Mouse (Mus musculus) frontal cortex, postnatal 36 days (tissue): ENCODE measurements around the gene Ggt6.
"Not testable (repeated sequence)": the region's sequence is repeated elsewhere in the genome, so short reads cannot be mapped to it uniquely, and the experiment has no call there.

Source experiments
- DNase-seq, 2 experiments: peaks; one replicate each; pipeline ENCODE4 v3.0.0; 2022; ENCODE audit warnings: low spot score in 2 of 2

Gene Ggt6

DNA sequence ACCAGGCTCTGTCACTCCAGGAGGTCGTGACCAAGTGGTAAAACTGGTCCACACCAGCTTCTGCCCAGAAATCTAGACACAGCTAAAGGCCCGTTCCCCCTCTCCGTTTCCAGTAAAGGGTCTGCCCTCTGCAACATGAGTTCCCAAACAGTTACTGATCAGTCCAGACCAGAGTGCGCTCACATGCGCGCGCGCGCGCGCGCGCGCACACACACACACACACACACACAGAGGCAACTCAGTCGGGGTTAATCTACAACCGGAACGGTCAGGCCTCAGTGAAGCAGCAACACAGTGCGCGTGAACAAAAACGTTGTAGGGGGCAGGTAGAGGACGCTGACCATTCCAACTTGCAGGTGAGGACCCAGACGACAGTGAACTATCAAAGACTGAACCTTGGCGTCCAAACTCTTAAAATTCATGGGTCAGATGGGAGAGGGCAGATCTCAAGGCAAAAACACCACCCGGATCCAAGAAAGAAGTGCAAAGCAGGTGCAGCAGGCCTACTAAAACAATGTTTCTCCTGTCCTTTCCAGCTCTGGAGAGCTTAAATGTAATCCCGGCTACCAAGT lies 24.7 kb upstream of the Ggt6 start:
- DNase-seq = no peak

DNA sequence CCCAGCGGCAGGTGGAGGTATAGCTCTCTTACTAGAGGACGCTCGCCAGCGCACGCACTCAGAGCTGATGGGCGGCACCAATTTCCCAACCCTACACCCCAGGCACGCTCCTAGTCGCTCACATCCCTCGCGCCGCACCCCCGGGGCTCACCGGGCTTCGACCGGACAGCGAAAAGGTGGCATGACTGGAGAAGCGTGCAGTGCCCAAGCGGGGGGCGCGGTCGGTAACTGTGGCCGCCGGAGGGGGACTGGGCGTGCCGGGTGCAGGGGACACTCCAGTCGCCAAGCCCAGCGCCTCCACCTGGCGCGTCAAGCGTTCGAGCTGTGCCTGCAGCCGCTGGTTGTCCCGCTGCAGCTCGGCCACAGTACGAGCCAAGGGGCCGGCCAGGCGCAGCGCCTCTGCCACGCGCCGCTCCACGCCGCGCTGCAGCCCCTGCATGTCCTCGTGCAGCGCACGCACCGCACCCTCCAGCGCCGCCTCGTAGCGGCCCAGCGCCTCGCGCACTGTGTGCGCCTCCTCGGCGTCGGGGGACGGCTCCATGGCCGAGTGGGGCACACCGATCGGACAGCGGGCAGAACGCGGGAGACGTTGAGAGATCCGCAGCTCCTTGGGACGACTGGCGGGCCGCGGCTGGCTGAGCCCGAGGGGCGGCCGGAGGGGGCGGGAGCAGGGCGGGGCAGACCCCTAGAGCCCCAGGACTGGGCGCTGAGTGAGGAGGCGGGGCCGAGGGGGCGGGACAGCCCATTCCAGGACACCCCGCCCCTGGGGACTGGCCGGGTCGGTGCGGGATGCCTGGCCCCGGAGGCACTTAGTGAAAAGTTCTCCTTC lies 24.0 kb upstream of the Ggt6 start, which contains the start of gene Smtnl2:
Gene Smtnl2, minus strand, starts transcription at position 621 of the 829 bp plus-strand sequence.
- peak; percentile 15 to 20 for DNase-seq

DNA sequence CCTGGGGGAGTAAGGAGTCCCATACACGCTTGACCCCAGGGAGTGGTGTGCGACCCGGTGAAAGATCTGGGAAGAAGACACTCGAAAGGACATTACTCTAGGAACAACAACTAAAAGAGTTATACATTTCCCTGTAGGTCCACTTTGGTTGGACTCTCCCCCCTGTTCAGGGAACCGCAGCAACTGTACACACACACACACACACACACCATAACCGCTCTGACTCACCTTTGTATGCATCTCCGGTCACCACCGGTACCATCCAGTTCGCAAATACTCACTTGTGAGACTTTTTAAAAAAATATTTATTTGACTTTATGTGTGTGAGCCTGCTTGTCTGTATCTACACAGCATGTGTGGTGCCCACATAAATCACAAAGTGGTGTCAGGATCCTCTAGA lies 23.4 kb upstream of the Ggt6 start:
- no peak for DNase-seq

DNA sequence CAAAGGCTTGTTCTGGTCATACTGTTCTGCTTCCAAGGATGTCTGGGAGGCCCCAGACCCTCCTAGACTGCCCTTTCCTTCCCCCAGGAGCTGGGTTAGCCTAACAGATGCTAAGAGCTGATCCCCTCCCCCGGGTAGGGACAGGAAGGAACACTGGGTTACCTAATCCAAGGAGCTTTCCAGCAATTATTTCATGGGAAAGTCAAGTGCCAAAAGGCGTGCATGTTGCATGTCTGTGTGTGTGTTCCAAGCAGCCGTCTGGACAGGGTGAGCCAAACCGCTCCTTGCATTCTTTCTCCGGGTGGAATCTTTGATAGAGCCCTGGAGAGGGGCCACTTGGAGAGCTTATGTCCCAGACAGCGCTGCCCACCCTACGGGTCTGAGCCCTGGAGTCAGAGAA lies 22.3 kb upstream of the Ggt6 start:
- DNase-seq = no peak

DNA sequence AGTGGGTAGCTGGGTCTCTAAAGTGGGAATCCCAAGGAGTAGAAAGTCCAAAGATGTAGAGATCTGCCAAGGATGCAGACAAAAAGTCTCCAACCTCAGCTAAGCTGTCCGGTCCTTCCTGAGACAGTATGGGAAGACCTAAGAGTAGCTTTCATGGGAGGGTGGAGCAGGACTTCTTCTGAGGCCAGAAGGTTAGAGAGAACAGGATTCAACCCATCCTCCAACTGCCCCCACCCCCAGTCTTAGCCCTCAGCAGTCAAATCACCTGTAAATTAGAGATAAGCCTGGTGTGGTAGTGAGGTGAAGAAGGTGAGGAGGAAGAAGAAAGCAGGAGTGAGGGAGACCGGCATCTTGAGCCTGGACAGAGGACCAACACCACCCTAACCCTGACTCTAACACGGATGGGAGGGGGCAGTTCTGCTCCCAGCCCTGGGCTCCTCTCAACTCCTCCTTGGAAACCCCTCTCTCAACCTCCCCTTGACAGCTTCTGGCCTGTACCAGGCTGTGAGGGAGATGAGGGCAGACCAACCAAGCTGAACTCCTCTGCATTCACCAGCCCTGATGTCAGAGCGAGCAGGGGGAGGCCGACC lies 21.6 kb upstream of the Ggt6 start:
- no peak for DNase-seq

DNA sequence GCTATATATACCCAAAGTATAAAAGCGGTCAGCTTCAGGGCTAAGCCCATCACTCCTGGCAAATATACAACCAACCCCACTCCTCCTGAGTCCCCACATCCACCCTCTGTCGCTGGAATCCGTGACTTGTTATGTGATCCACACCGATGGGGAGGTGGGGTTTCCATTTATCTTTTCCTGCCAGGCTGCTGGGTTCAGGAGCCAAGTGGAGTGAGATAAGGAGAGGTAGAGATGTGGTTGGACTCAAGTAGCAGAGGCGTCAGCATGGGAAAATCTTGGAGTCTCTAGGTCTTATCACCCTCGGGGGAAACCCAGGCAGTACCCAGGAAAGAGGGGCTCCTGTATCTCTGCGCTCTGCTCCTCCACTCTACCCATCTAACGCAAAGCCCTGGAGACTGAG lies 20.2 kb upstream of the Ggt6 start:
- no peak for DNase-seq

DNA sequence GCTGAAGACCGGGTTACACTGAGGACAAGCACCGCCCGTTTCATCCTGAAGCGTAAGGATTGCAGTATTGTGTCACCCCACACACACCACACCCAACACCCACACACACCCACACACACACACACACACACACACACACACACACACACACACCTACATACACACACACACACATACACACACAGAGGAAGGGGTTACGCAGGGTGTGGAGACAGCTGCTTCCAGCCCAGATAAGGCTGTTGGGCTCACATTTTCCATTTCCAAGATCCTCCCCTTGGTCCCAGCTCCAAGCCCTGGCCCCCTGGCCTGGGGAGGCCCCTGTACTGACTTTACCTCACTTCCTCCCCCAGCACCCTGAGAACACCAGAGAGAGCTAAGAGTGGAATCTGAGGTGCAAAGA lies 18.7 kb upstream of the Ggt6 start:
- no peak for DNase-seq

DNA sequence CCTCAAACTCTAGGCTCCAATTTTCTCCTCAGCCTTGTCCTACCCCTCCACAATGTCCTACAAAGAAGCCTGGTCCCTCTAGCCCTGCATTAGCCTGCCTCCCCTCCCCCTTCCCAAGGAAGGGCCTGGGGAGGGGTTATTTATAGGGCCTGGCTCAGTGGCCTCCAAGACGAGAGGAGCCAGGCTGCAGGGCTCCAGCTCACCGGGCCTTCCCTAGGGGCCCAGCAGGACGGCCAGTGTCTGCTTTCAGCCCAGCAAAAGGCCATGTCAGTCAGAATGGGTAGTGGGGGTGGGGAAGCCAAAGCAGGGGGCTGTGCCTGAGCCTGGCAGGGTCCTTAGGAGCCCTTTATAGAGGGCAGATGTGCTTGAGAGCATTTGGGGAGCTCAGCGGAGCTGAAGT lies 17.9 kb upstream of the Ggt6 start:
- DNase-seq = no peak

DNA sequence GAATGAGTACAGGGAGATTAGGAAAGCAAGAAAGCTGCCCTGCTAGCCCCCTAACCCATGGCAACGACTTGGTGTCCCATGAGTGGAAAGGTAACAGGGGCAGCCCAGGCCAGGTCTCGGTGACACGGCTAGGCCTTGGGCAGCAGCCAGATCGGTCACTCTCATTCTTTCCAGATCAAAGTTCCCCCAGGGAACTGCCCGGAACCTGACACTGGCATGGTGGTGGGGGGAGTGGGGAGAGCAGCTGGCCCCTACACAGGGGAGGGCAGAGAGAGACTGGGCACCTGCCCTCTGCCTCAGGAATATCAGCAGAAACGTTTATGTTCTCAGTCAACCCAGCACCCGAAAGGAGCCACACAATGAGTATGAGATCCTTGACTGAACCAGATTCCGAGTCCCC lies 17.1 kb upstream of the Ggt6 start:
- no peak for DNase-seq

DNA sequence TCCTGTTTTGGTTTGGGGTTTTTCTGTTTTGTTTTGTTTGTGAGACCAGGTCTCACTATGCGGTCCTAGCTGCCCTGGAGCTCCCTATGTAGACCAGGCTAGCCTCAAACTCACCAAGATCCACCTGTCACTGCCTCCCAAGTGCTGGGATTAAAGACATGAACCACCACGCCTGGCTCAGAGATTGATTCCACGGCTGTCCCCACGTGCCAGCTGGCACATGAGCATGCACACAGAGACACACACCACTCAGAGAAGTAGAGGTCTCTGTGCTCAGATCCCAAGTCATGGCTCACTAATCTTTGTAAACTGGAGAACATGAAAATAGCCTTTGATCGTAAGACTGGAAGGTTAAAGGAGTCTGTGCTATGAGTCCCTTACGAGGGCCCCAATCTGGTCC lies 16.3 kb upstream of the Ggt6 start:
- DNase-seq = no peak

DNA sequence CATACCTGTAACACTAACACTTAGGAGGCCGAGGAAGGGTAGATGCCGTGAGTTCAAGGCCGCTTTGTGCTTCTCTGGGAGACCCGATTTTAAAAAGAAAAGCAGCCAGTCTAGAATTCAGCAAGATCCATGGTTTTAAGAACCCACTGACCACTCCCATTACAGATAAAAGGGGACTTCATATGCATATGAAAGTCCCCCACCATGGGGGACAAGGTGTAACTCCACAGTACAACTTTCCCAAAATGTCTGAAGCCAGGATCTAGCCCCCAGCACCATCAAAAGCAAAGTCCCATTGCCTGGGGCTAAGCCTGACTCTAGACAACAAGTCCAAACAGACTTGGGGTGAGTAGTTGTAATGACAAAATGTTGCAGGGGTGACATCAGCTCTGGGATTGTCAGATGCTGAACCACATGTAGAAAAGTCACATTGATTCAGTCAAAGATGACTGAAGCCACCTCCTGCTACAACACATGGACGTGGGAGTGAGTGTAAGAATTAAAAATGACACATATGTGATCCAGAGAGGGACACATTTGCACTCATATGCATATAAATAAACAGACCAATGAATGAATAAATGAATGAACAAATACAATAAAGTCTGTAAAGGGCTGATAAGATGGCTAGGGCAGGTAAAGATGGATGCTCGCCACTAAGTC lies 14.7 kb upstream of the Ggt6 start:
- no peak for DNase-seq

DNA sequence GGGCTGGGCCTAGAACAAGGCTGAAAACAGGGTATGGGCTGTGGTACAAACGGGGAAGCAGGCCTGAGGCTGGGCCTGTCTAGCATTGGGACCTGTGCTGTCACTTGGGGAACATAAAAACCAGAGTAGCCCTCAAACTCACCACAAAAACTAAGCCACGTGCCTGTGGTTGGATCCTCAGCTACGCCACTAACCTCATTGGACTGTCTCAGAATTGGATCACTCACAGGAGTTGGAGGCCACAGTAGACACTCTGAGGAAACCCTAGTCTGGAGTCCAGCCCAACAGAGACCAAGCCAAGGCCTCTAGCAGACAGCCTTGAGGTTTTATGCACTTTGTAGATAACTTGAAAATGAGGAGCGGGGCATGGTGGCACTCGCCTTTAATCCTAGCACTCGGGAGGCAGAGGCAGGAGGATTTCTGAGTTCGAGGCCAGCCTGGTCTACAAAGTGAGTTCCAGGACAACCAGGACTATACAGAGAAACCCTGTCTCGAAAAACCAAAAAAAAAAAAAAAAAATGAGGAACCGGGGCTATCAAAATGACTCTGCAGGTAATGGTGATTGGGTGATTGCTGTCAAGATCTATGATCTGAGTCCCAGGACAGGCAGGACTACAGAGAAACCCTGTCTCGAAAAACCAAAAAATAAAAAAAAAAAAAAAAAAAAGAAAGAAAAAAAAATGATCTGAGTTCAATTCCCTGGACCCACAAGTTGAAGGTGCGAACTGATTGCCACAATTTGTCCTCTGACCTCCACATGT lies 13.6 kb upstream of the Ggt6 start:
- no peak for DNase-seq

DNA sequence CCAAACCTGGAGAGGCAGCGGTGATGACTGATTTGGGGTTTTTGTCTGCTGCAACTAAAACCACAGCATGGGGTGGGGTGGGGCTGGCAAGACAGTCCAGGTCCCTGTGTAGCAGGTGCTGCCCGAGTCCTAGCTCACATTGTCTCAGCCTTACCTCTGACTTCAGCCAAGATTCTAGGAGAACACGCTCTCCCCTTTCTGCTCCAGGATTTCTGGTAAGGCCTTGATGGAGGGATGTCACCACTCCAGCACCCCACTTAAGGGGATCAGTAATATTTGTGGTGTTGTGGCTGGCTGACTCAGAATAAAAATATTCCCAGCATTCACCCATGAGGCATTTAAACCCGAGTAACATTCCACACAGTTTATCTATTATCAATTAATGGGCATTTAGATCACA lies 11.6 kb upstream of the Ggt6 start:
- no peak for DNase-seq

DNA sequence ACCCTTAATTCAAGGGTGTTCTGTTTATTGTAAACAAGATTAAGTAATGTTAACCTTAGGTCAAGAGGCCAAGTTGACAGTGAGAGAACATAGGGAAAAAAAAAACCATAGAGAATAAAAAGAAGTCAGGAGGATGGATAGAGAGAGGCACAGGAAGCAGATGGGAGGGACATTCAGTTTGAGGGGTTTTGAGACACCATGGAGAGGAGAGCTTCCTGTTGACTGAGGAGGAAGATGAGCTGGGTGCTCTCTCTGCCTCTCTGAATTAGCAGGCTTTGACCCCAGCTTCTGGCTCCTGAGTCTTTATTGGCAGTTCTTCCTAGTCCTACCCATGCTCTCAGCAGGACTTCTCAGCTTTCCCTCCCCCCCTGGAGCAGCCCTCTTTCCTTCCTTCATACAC lies 10.1 kb upstream of the Ggt6 start:
- no peak for DNase-seq

DNA sequence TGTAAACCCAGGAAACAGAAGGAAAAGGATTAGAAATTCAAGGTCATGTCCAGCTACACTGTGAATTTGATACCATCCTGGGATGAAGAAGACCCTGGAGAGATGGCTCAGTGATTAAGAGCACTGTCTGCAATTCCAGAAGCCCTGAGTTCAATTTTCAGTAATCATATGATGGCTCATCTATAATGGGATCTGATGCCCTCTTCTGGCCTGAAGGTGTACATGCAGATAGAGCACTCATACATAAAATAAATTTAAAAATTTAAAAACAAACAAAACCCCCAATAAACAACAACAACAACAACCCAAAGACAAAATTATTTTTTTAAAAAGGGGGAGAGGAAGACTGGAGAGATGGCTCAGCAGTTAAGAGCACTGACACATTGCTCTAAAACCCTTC lies 8.4 kb upstream of the Ggt6 start:
- no peak for DNase-seq

DNA sequence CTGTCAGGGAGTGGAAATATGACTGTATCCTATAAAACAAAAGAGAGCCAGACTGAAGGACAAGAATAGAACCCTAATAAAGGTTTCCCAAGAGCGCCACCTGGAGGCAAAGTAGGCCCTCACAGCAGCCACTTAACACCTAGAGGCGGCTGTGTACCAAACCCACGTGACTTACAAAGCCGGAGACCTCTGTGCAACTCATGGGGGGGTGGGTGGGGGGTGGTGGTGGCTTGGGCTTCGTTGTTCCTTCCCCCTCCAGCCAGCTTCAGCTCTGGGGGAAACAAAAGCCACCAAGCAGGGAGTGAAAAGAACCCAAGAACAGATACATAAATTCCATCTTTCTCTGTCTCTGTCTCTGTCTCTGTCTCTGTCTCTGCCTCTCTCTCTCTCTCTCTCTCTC lies 6.6 kb upstream of the Ggt6 start:
- peak; percentile 54 to 65 for DNase-seq

DNA sequence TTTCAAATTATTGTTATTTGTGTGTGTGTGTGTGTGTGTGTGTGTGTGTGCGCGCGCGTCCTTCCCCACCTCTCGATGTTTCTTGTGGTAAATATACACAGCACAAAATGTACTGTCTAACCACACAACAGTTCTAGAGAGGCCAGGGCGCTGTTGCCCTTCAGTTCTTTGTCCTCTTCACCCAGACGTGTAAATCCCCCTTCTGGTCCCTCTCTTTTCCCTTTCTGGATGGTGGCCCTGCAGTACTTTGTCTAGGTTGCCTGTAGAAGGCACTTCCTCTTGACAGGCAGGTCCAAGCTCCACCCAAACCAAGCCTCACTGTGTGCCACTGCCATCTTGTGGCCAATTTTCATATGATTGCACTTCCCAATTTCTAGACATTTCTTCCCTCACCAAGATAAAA lies 6.0 kb upstream of the Ggt6 start:
- peak; percentile 64 to 86 for DNase-seq

DNA sequence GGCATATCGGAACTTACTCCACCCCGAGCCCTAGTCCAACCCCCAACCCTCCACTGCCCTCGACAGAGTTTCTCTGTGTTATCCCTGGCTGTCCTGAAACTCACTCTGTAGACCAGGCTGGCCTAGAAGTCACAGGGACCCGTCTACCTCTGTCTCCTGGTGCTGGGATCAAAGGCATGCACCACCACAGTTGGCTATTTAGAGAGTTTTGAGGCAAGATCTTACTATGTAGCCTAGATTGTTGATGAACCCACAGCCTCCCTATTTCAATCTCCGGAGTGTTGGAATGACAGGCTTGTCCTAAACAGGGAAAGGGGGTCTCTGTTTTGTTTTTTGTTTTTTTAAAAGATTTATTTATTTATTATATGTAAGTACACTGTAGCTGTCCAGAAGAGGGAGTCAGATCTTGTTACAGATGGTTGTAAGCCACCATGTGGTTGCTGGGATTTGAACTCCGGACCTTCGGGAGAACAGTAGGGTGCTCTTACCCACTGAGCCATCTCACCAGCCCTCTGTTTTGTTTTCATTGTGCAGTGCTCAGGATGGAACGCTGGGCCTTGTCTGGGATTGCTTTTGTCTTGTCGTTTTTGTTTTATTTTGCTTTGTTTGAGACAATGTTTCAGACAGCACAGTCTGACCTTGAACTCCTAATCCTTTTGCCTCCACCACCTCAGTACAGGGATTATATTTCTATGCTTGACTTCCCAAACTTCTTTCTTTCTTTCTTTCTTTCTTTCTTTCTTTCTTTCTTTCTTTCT lies 4.8 kb upstream of the Ggt6 start:
- not testable (repeated sequence) for DNase-seq

DNA sequence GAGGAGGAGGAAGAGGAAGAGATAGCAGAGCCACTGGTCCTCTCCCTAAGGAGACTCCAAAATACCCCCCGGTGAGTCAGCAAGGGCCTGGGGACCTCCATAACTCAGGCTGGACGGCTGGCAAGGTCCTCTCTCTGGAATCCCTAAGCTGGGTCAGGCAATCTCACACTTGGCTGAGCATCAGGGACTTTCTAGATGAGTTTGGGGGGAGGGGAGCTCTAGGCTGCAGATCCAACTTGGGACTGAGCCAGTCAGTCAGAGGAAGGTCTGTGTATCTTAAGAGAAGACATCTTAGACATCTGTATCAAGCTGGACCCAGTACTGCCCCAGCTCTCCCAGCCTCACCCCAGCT lies 344 bp downstream of the Ggt6 start:
- no peak for DNase-seq

DNA sequence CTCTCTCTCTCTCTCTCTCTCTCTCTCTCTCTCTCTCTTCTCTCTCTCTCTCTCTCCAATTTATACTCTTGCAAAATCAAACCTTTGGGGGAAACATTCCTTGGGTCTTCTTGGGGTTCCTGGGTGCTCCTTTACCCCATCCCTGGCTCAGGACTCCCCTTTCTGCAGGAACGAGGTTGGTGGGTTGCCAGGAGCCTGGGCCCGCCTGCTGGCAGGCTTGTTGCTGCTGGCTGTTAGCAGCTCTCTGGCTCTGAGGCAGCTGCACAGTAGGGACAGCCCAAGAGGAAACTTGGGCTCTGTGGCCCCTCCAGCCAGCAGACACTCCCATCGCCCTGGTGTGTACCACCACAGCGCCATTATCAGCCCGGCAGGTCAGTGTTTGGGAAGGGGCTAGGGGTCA lies 945 bp downstream of the Ggt6 start:
- peak in 1 of 2 experiments; percentile 42 for DNase-seq
